Mouse (Mus musculus) embryonic fibroblast, embryonic 13.5 days (primary cell): ENCODE data around the gene Kifc5b. TPM values are rescaled to one million over a fixed set of nuclear protein-coding genes. Genes with fewer than 3 reads are reported as not detected.
"Not testable (repeated sequence)": the region's sequence is repeated elsewhere in the genome, so short reads cannot be mapped to it uniquely, and the experiment has no call there.

Experiments used
- H3K27ac ChIP-seq: 2 replicates; pipeline ENCODE4 v1.5.1; 2012; ENCODE audit warnings: low read length, control low read depth, inconsistent platforms; ENCODE audit not compliant: insufficient read depth
- H3K4me1 ChIP-seq: 2 replicates; pipeline ENCODE4 v1.6.1; 2011; ENCODE audit warnings: low read length; ENCODE audit not compliant: control insufficient read depth, insufficient read depth
- H3K4me3 ChIP-seq: 2 replicates; pipeline ENCODE4 v1.5.1; 2011; ENCODE audit warnings: mild to moderate bottlenecking, control low read depth, low read length; ENCODE audit not compliant: insufficient read depth
- CTCF ChIP-seq: IDR thresholded peaks from 2 replicates; pipeline ENCODE4 v1.5.1; 2011; ENCODE audit warnings: mild to moderate bottlenecking, control low read depth, low read length, moderate library complexity, borderline replicate concordance; ENCODE audit not compliant: insufficient read depth
- POLR2A ChIP-seq: IDR thresholded peaks from 2 replicates; pipeline ENCODE4 v1.6.1; 2011; ENCODE audit warnings: low read depth, mild to moderate bottlenecking, control low read depth, low read length, moderate library complexity
- polyA plus RNA-seq: library from polyadenylated mRNA; stranded (reverse); fragments of >200 nt; gene quantifications from 2 replicates; pipeline ENCODE4 v1.2.4, GENCODE M21; 2011; ENCODE audit warnings: low read depth; ENCODE audit not compliant: missing spikeins, insufficient read length

Gene Kifc5b
- polyA plus RNA-seq, 1 experiment, result 7.2 TPM

DNA sequence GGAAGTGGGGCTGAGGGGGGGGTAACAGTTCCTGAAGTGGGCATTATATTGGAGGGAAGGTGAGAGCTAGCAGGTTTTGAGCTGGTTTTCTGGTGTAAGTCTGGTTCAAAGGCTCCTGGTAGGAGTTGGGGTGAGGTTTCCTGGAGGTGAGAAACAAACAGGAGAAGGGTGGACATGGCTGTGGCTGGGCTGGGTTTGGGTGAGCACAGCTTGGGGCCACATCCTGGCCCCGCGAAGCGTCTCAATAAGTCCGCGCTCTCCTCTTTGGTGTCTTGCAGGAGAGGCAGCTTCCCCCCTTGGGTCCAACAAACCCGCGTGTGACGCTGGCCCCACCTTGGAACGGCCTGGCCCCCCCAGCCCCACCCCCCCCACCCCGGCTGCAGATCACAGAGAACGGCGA lies 53.3 kb downstream of the Kifc5b start:
- H3K27ac ChIP-seq, result no peak overlapping the region
- no peak for TF ChIP-seq POLR2A
- no peak for TF ChIP-seq CTCF

GRCm38 (mm10) chr17:26971247-26971905 lies 54.5 kb downstream of the Kifc5b start:
- H3K4me3 ChIP-seq, result no peak overlapping the region
- H3K27ac ChIP-seq, result no peak overlapping the region

More for the DNA sequence above, 53.3 kb downstream of the Kifc5b start:
- peaks cover 4% of the 10 kb centered on the region; the same call in 1 of the 2 replicates for H3K4me1 ChIP-seq
- H3K4me3 ChIP-seq, result no peak overlapping the region

DNA sequence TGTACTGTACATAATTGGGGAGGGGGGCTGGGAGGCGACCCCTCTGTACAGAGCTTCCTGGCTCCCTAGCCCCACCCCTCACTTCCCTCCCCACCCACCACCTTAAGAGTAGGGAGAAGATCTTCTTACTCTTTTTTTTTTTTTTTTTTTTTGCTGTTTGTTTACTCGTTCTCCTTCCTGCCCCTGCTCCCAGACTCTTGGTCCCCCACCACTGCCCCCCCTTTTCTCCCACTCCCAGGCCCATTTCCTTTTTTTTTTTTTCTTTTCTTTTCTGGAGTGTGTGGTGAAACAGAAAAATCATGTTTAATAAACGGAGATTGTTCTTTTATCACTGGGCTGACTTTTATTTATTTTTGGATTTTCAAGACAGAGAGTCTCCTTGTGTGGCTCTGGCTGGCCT lies 55.2 kb downstream of the Kifc5b start:
- peak overlapping the region; percentile 5; the same call in 1 of the 2 replicates for H3K27ac ChIP-seq
- H3K4me1 ChIP-seq, result peaks cover 4% of the 10 kb centered on the region; the same call in 1 of the 2 replicates
- TF ChIP-seq POLR2A, result no peak
- no peak for TF ChIP-seq CTCF
- peak overlapping the region; percentile 92 for H3K4me3 ChIP-seq

More at GRCm38 (mm10) chr17:26971247-26971905, 54.5 kb downstream of the Kifc5b start:
- no peak for TF ChIP-seq POLR2A
- no peak for TF ChIP-seq CTCF
- H3K4me1 ChIP-seq, result peaks cover 4% of the 10 kb centered on the region; the same call in 1 of the 2 replicates

DNA sequence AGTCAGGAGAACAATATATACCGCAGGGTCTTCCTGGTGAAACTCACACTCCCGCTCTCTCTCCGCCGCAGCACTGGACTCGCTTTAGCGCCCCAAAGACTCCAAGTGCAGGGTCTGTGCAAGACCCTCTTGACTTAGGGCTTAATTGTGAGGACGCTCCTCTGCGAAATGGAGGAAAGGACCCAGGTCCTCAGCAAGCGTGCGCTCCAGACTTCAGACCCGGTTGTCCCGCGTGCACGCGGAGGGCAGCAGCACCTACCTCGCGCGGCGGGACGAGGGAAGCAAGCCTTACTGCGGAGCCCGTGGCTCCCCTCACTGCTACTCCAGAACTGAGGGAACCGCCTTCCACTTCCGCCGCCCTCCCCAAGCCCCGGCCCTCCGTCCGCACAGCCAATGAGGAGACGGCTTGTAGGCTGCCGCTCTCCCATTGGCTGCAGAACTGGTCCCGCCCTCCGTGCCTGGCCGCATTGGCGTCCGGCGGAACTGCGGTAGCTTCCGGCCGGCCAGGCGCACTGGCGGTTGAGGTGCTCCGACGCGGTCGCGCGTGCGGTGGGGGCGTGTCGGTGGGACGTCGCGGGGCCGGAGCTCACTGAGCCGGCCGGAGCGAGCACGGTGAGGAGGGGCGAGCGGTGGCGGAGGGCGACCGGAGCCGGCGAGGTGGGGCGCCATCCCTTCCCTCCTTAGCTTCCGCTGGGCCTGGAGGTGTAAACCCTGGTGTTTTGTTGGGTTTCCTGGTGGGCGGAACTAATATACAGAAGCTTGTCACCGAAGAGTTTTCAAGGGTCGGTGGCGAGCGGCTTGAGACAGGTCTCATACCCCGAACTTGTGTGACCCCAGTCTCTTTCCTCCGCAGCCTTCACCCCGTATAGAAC lies 56.0 kb downstream of the Kifc5b start, which contains the start of gene Zbtb9:
Gene Zbtb9, plus strand, starts transcription at position 465 of the 872 bp plus-strand sequence.
- TF ChIP-seq CTCF, result no peak
- TF ChIP-seq POLR2A, result peak; percentile 99

GRCm38 (mm10) chr17:26974547-26974946 lies 57.7 kb downstream of the Kifc5b start:
- Histone ChIP-seq H3K4me3 (no peak overlapping the region), H3K4me1 (peaks cover 4% of the 10 kb centered on the region; the same call in 1 of the 2 replicates), H3K27ac (no peak overlapping the region)
- TF ChIP-seq POLR2A (no peak), CTCF (no peak)

More for the DNA sequence above, 56.0 kb downstream of the Kifc5b start, which contains the start of gene Zbtb9:
- Histone ChIP-seq H3K27ac (peak within 1 kb of the TSS; percentile 5; the same call in 1 of the 2 replicates), H3K4me1 (peaks cover 4% of the 10 kb centered on the region; the same call in 1 of the 2 replicates), H3K4me3 (peak within 1 kb of the TSS; percentile 92)

GRCm38 (mm10) chr17:26975415-26975814 lies 58.5 kb downstream of the Kifc5b start:
- TF ChIP-seq CTCF, result no peak
- no peak for TF ChIP-seq POLR2A
- H3K4me1 ChIP-seq, result peaks cover 4% of the 10 kb centered on the region; the same call in 1 of the 2 replicates
- no peak overlapping the region for H3K27ac ChIP-seq
- H3K4me3 ChIP-seq, result no peak overlapping the region

- H3K27ac ChIP-seq, H3K4me1 ChIP-seq, H3K4me3 ChIP-seq: not testable (repeated sequence)
These were observed 60.5 kb downstream of the Kifc5b start for GRCm38 (mm10) chr17:26977354-26977753.

GRCm38 (mm10) chr17:26979426-26979825 lies 62.5 kb downstream of the Kifc5b start:
- Histone ChIP-seq H3K4me3 (no peak overlapping the region), H3K4me1 (no peaks in the 10 kb centered on the region), H3K27ac (no peak overlapping the region)
- TF ChIP-seq POLR2A (no peak), CTCF (no peak)

GRCm38 (mm10) chr17:26981050-26981449 lies 64.2 kb downstream of the Kifc5b start:
- no peak for TF ChIP-seq CTCF
- no peak for TF ChIP-seq POLR2A
- H3K4me1 ChIP-seq, result no peaks in the 10 kb centered on the region
- no peak overlapping the region for H3K27ac ChIP-seq
- no peak overlapping the region for H3K4me3 ChIP-seq

Other genes with a start within 250 kb of the Kifc5b start
- gene Crebrf, start 201.4 kb upstream of the Kifc5b start, polyA plus RNA-seq, result 14.4 TPM in 2 replicates
- gene Bnip1, start 136.0 kb upstream of the Kifc5b start, polyA plus RNA-seq, result 22.8 and 22.9 TPM in 2 replicates
- gene Nkx2-5, start 72.1 kb upstream of the Kifc5b start, polyA plus RNA-seq, result not detected in 2 replicates
- 10.9 and 12.0 TPM in 2 replicates for gene Phf1, start 16.0 kb downstream of the Kifc5b start, polyA plus RNA-seq
- 80.0 and 90.5 TPM in 2 replicates for gene Cuta, start 22.5 kb downstream of the Kifc5b start, polyA plus RNA-seq
- 52.2 and 58.4 TPM in 2 replicates for gene Syngap1, start 24.2 kb downstream of the Kifc5b start, polyA plus RNA-seq
- 7.3 and 8.6 TPM in 2 replicates for gene Zbtb9, start 56.1 kb downstream of the Kifc5b start, polyA plus RNA-seq
- 106 and 114 TPM in 2 replicates for gene Bak1, start 111.9 kb downstream of the Kifc5b start, polyA plus RNA-seq
- 15.7 and 31.1 TPM in 2 replicates for gene Itpr3, start 140.2 kb downstream of the Kifc5b start, polyA plus RNA-seq
- gene Uqcc2, start 216.8 kb downstream of the Kifc5b start, polyA plus RNA-seq, result 148 and 168 TPM in 2 replicates